Mouse (Mus musculus) forebrain, embryonic 12.5 days (tissue): ENCODE data around the gene Map3k7cl. TPM values are rescaled to one million over a fixed set of nuclear protein-coding genes. Genes with fewer than 3 reads are reported as not detected.

Experiments used
- ATAC-seq: fragments of 200-750 bp; cut with Nextera tagmentation; 2 replicates; pipeline ENCODE4 v1.8.0; 2017; ENCODE audit warnings: moderate TSS enrichment; ENCODE audit not compliant: low FRiP score
- H3K27ac ChIP-seq: fragments of 300-500 bp; sonication (generic); 2 replicates; pipeline ENCODE4 v1.5.1; 2016; ENCODE audit warnings: mild to moderate bottlenecking
- H3K27me3 ChIP-seq: fragments of 300-500 bp; sonication (generic); 2 replicates; pipeline ENCODE4 v1.6.1; 2016; ENCODE audit warnings: mild to moderate bottlenecking
- H3K36me3 ChIP-seq: fragments of 300-500 bp; sonication (generic); replicated peaks from 2 replicates; pipeline ENCODE4 v1.6.1; 2016; ENCODE audit warnings: mild to moderate bottlenecking
- H3K4me1 ChIP-seq: fragments of 300-500 bp; sonication (generic); 2 replicates; pipeline ENCODE4 v1.6.1; 2016
- H3K4me2 ChIP-seq: fragments of 300-500 bp; sonication (generic); 2 replicates; pipeline ENCODE4 v1.6.1; 2016; ENCODE audit warnings: mild to moderate bottlenecking, moderate library complexity
- H3K4me3 ChIP-seq: fragments of 300-500 bp; sonication (generic); replicated peaks from 2 replicates; pipeline ENCODE4 v1.5.1; 2016; ENCODE audit warnings: mild to moderate bottlenecking
- H3K9ac ChIP-seq: fragments of 300-500 bp; sonication (generic); 2 replicates; pipeline ENCODE4 v1.6.1; 2016; ENCODE audit warnings: mild to moderate bottlenecking
- H3K9me3 ChIP-seq: fragments of 300-500 bp; sonication (generic); 2 replicates; pipeline ENCODE4 v1.6.1; 2016
- WGBS: fragments of 180-500 bp; shearing (Covaris S2); methylation state at CpG from one replicate; pipeline ENCODE4 v1.1.7; 2016; 5-methylcytosine and 5-hydroxymethylcytosine counted together
- polyA plus RNA-seq: library from polyadenylated mRNA; unstranded; fragments of >200 nt; fragmentation: Nextera tagmentation; extraction: Ambion mirVana; gene quantifications from 2 replicates; pipeline ENCODE4 v1.2.1, GENCODE M21; 2016

Map3k7cl gene
- polyA plus RNA-seq, 1 experiment from 2014 or later, result not detected

GRCm38 (mm10) chr16:87569576-87570105 lies 16.5 kb downstream of the Map3k7cl start:
- H3K27me3 ChIP-seq, result no peaks in the 10 kb centered on the region
- H3K27ac ChIP-seq, result no peak overlapping the region
- no peak overlapping the region for H3K9ac ChIP-seq
- H3K4me1 ChIP-seq, result 0 out of 2 replicates have a peak, but pooled peaks cover 2% of the 10 kb centered on the region
- H3K36me3 ChIP-seq, result no peaks in the 10 kb centered on the region
- no peak overlapping the region for H3K4me2 ChIP-seq
- WGBS, result 91% methylated on average over 7 of the region's 7 CpGs
- no peak for ATAC-seq
- H3K9me3 ChIP-seq, result no peaks in the 10 kb centered on the region
- no peak overlapping the region for H3K4me3 ChIP-seq

- Histone ChIP-seq H3K36me3 (no peaks in the 10 kb centered on the region), H3K9ac (no peak overlapping the region), H3K4me1 (0 out of 2 replicates have a peak, but pooled peaks cover 2% of the 10 kb centered on the region), H3K27me3 (no peaks in the 10 kb centered on the region), H3K4me2 (no peak overlapping the region), H3K9me3 (no peaks in the 10 kb centered on the region), H3K27ac (no peak overlapping the region), H3K4me3 (no peak overlapping the region)
- no peak for ATAC-seq
- WGBS, result 89% methylated on average over 7 of the region's 7 CpGs
Measured at GRCm38 (mm10) chr16:87570334-87570733, 17.2 kb downstream of the Map3k7cl start.

GRCm38 (mm10) chr16:87573409-87573808 lies 20.3 kb downstream of the Map3k7cl start:
- Histone ChIP-seq H3K4me3 (no peak overlapping the region), H3K36me3 (no peaks in the 10 kb centered on the region), H3K4me1 (0 out of 2 replicates have a peak, but pooled peaks cover 2% of the 10 kb centered on the region), H3K4me2 (no peak overlapping the region), H3K27ac (no peak overlapping the region), H3K9ac (no peak overlapping the region), H3K9me3 (no peaks in the 10 kb centered on the region), H3K27me3 (no peaks in the 10 kb centered on the region)
- ATAC-seq, result no peak
- WGBS, result 82% methylated on average over 5 of the region's 5 CpGs

- no peak for ATAC-seq
- Histone ChIP-seq H3K4me2 (no peak overlapping the region), H3K4me3 (no peak overlapping the region), H3K27me3 (no peaks in the 10 kb centered on the region), H3K4me1 (0 out of 2 replicates have a peak, but pooled peaks cover 2% of the 10 kb centered on the region), H3K27ac (no peak overlapping the region), H3K9ac (no peak overlapping the region), H3K9me3 (no peaks in the 10 kb centered on the region), H3K36me3 (no peaks in the 10 kb centered on the region)
- WGBS, result 77% methylated on average over 5 of the region's 5 CpGs
Measured at GRCm38 (mm10) chr16:87574160-87574559, 21.0 kb downstream of the Map3k7cl start.

GRCm38 (mm10) chr16:87575600-87575999 lies 22.5 kb downstream of the Map3k7cl start:
- 82% methylated on average over 10 of the region's 10 CpGs for WGBS

GRCm38 (mm10) chr16:87578881-87579280 lies 25.8 kb downstream of the Map3k7cl start:
- no peak overlapping the region for H3K9ac ChIP-seq
- H3K4me3 ChIP-seq, result no peak overlapping the region
- no peaks in the 10 kb centered on the region for H3K36me3 ChIP-seq
- 87% methylated on average over 7 of the region's 7 CpGs for WGBS
- no peak overlapping the region for H3K27ac ChIP-seq
- H3K4me1 ChIP-seq, result no peaks in the 10 kb centered on the region
- H3K9me3 ChIP-seq, result no peaks in the 10 kb centered on the region
- no peaks in the 10 kb centered on the region for H3K27me3 ChIP-seq
- no peak for ATAC-seq
- no peak overlapping the region for H3K4me2 ChIP-seq

More at GRCm38 (mm10) chr16:87575600-87575999, 22.5 kb downstream of the Map3k7cl start:
- H3K9me3 ChIP-seq, result no peaks in the 10 kb centered on the region
- H3K9ac ChIP-seq, result no peak overlapping the region
- 0 out of 2 replicates have a peak, but pooled peaks cover 2% of the 10 kb centered on the region for H3K4me1 ChIP-seq
- no peak for ATAC-seq
- H3K4me2 ChIP-seq, result no peak overlapping the region
- H3K4me3 ChIP-seq, result no peak overlapping the region
- H3K27ac ChIP-seq, result no peak overlapping the region
- H3K36me3 ChIP-seq, result no peaks in the 10 kb centered on the region
- no peaks in the 10 kb centered on the region for H3K27me3 ChIP-seq

- no peak for ATAC-seq
- Histone ChIP-seq H3K27me3 (no peaks in the 10 kb centered on the region), H3K4me2 (no peak overlapping the region), H3K27ac (no peak overlapping the region), H3K9ac (no peak overlapping the region), H3K4me1 (no peaks in the 10 kb centered on the region), H3K9me3 (no peaks in the 10 kb centered on the region), H3K36me3 (no peaks in the 10 kb centered on the region), H3K4me3 (no peak overlapping the region)
- WGBS, result 92% methylated on average over 14 of the region's 14 CpGs
Measured at GRCm38 (mm10) chr16:87579462-87579861, 26.3 kb downstream of the Map3k7cl start.

- no peak overlapping the region for H3K4me3 ChIP-seq
- no peak for ATAC-seq
- no peak overlapping the region for H3K27ac ChIP-seq
- no peaks in the 10 kb centered on the region for H3K27me3 ChIP-seq
- 94% methylated on average over 6 of the region's 6 CpGs for WGBS
- no peak overlapping the region for H3K4me2 ChIP-seq
- 0 out of 2 replicates have a peak, but pooled peaks cover under 1% of the 10 kb centered on the region for H3K4me1 ChIP-seq
- no peak overlapping the region for H3K9ac ChIP-seq
- H3K9me3 ChIP-seq, result no peaks in the 10 kb centered on the region
- no peaks in the 10 kb centered on the region for H3K36me3 ChIP-seq
Measured at GRCm38 (mm10) chr16:87582776-87583175, 29.6 kb downstream of the Map3k7cl start.

GRCm38 (mm10) chr16:87584618-87585017 lies 31.5 kb downstream of the Map3k7cl start:
- Histone ChIP-seq H3K9me3 (no peaks in the 10 kb centered on the region), H3K27ac (no peak overlapping the region), H3K4me2 (no peak overlapping the region), H3K4me1 (0 out of 2 replicates have a peak, but pooled peaks cover 2% of the 10 kb centered on the region), H3K27me3 (no peaks in the 10 kb centered on the region), H3K4me3 (no peak overlapping the region), H3K36me3 (no peaks in the 10 kb centered on the region), H3K9ac (no peak overlapping the region)
- no peak for ATAC-seq
- 84% methylated on average over 7 of the region's 7 CpGs for WGBS

GRCm38 (mm10) chr16:87585548-87586262 lies 32.6 kb downstream of the Map3k7cl start:
- Histone ChIP-seq H3K4me1 (0 out of 2 replicates have a peak, but pooled peaks cover 2% of the 10 kb centered on the region), H3K36me3 (no peaks in the 10 kb centered on the region), H3K9me3 (no peaks in the 10 kb centered on the region), H3K27ac (no peak overlapping the region), H3K27me3 (no peaks in the 10 kb centered on the region), H3K4me3 (no peak overlapping the region), H3K9ac (no peak overlapping the region), H3K4me2 (no peak overlapping the region)
- no peak for ATAC-seq
- 93% methylated on average over 8 of the region's 8 CpGs for WGBS

GRCm38 (mm10) chr16:87587843-87588242 lies 34.7 kb downstream of the Map3k7cl start:
- no peak for ATAC-seq
- no peak overlapping the region for H3K9ac ChIP-seq

GRCm38 (mm10) chr16:87594145-87594544 lies 41.0 kb downstream of the Map3k7cl start:
- Histone ChIP-seq H3K4me1 (peaks cover 9% of the 10 kb centered on the region; the same call in 1 of the 2 replicates), H3K4me3 (no peak overlapping the region), H3K4me2 (no peak overlapping the region), H3K27me3 (no peaks in the 10 kb centered on the region), H3K27ac (no peak overlapping the region), H3K9ac (no peak overlapping the region), H3K36me3 (no peaks in the 10 kb centered on the region), H3K9me3 (no peaks in the 10 kb centered on the region)
- ATAC-seq, result no peak
- WGBS, result 77% methylated on average over 10 of the region's 10 CpGs

More at GRCm38 (mm10) chr16:87587843-87588242, 34.7 kb downstream of the Map3k7cl start:
- Histone ChIP-seq H3K27ac (no peak overlapping the region), H3K4me2 (no peak overlapping the region), H3K27me3 (no peaks in the 10 kb centered on the region), H3K4me3 (no peak overlapping the region), H3K4me1 (0 out of 2 replicates have a peak, but pooled peaks cover 2% of the 10 kb centered on the region), H3K9me3 (no peaks in the 10 kb centered on the region), H3K36me3 (no peaks in the 10 kb centered on the region)
- 70% methylated on average over 8 of the region's 8 CpGs for WGBS
